Mouse (Mus musculus): ENCODE measurements around the gene Acot8.

DNA sequence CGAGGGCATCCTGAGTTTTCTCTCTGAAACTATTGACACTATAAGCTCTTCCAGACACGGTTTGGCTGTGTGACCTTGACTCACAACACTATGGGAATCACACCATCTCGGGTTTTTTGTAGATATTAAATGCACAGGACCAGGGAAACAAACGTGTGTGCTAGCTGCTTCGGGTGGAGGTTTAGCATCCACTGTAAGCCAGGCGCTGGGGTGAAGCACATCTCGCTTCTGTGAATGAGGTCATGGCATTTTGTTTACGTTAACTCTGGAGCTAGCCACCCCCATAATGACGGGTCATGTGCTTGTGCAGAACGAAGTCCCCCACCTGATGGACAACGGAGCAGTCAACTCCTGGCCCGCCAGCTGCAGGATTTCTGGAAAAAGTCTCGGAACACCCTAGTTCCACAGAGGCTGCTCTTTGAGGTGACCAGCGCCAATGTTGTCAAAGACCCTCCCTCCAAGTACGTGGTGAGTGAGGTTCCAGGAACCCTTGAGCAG lies 18.2 kb downstream of the Acot8 start:
- no peak for TF ChIP-seq GATA1 (IDR thresholded peaks at IDR 0.05; ENCODE audit: borderline replicate concordance, low read length)
- no peak for TF ChIP-seq FLI1 (IDR thresholded peaks at IDR 0.05; ENCODE audit: low read length)
